Mouse (Mus musculus) limb, embryonic 11.5 days (tissue): ENCODE results near the gene Colq. TPM values are rescaled to one million over a fixed set of nuclear protein-coding genes. Genes with fewer than 3 reads are reported as not detected.

Experiments
- ATAC-seq: fragments of 200-750 bp; cut with Nextera tagmentation; 2 replicates; pipeline ENCODE4 v1.8.0; 2017; ENCODE audit warnings: low read depth; ENCODE audit not compliant: insufficient number of reproducible peaks, low FRiP score, low TSS enrichment
- DNase-seq: peaks from one replicate; pipeline ENCODE4 v3.0.0-alpha.2; 2015; ENCODE audit warnings: low spot score
- H3K27ac ChIP-seq: fragments of 300-500 bp; sonication (generic); replicated peaks from 2 replicates; pipeline ENCODE4 v1.5.1; 2014; ENCODE audit warnings: low read depth, mild to moderate bottlenecking, low read length
- H3K27me3 ChIP-seq: fragments of 300-500 bp; sonication (generic); 2 replicates; pipeline ENCODE4 v1.6.1; 2014; ENCODE audit warnings: mild to moderate bottlenecking, low read length, mixed read lengths; ENCODE audit not compliant: control insufficient read depth, insufficient read depth
- H3K36me3 ChIP-seq: fragments of 300-500 bp; sonication (generic); 2 replicates; pipeline ENCODE4 v1.6.1; 2014; ENCODE audit warnings: mild to moderate bottlenecking, low read length, moderate library complexity, mixed read lengths; ENCODE audit not compliant: control insufficient read depth, insufficient read depth
- H3K4me1 ChIP-seq: fragments of 300-500 bp; sonication (generic); 2 replicates; pipeline ENCODE4 v1.6.1; 2014; ENCODE audit warnings: low read length, mixed read lengths; ENCODE audit not compliant: control insufficient read depth, insufficient read depth
- H3K4me2 ChIP-seq: fragments of 300-500 bp; sonication (generic); 2 replicates; pipeline ENCODE4 v1.6.1; 2014; ENCODE audit warnings: low read depth, mild to moderate bottlenecking, moderate library complexity; ENCODE audit not compliant: severe bottlenecking
- H3K4me3 ChIP-seq: fragments of 300-500 bp; sonication (generic); 2 replicates; pipeline ENCODE4 v1.5.1; 2014; ENCODE audit warnings: low read depth, low read length
- H3K9ac ChIP-seq: fragments of 300-500 bp; sonication (generic); 2 replicates; pipeline ENCODE4 v1.6.1; 2014; ENCODE audit warnings: mild to moderate bottlenecking, low read length
- H3K9me3 ChIP-seq: fragments of 300-500 bp; sonication (generic); 2 replicates; pipeline ENCODE4 v1.6.1; 2016; ENCODE audit warnings: low read length; ENCODE audit not compliant: control insufficient read depth
- WGBS: fragments of 180-500 bp; shearing (Covaris S2); extraction: QIAGEN DNeasy Blood & Tissue Kit; methylation state at CpG from one replicate; pipeline ENCODE4 v1.1.7; 2014; 5-methylcytosine and 5-hydroxymethylcytosine counted together
- polyA plus RNA-seq: library from polyadenylated mRNA; unstranded; fragments of >200 nt; fragmentation: Nextera tagmentation; extraction: Ambion mirVana; gene quantifications from 2 replicates; pipeline ENCODE4 v1.2.1, GENCODE M21; 2014

Gene Colq
- polyA plus RNA-seq, 1 experiment from 2014 or later = 0.51 TPM

DNA sequence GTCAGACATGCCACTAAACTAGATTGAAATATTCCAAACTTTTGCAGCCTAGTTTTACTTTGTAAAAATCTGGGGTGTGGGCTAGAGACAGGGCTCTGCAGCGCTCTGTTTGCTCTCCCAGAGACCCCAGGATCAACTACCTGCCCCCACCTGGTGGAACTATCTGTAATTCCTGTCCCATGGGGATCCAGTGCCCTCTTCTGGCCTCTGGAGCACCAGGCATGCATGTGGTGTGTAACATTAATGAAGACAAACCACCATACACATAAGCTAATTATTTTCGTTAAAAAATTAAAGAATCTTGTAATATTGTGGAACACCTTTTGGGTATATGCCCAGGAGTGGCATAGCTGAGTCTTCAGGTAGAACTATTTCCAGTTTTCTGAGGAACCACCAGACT is 117.8 kb downstream of the Colq start:
- DNase-seq = no peak
- 0 out of 2 replicates have a peak, but pooled peaks cover 2% of the 10 kb centered on the region for H3K36me3 ChIP-seq
- H3K9me3 ChIP-seq = no peaks in the 10 kb centered on the region
- no peak overlapping the region for H3K27ac ChIP-seq
- H3K4me3 ChIP-seq = no peak overlapping the region
- ATAC-seq = no peak
- no peak overlapping the region for H3K4me2 ChIP-seq
- H3K9ac ChIP-seq = no peak overlapping the region
- WGBS = 78% methylated on average over 2 of the region's 2 CpGs
- no peaks in the 10 kb centered on the region for H3K4me1 ChIP-seq
- no peaks in the 10 kb centered on the region for H3K27me3 ChIP-seq

Other genes starting within 250 kb of the Colq start
- gene Sh3bp5, start 155.3 kb downstream of the Colq start, polyA plus RNA-seq = 26.7 and 33.4 TPM in 2 replicates
- gene Eaf1, start 96.9 kb downstream of the Colq start, polyA plus RNA-seq = 29.3 and 31.5 TPM in 2 replicates
- 90.7 and 92.8 TPM in 2 replicates for gene Mettl6, start 96.3 kb downstream of the Colq start, polyA plus RNA-seq
- 1.0 and 1.6 TPM in 2 replicates for gene Gm49387, start 49.5 kb upstream of the Colq start, polyA plus RNA-seq
- gene Btd, start 49.7 kb upstream of the Colq start, polyA plus RNA-seq = 18.1 and 18.9 TPM in 2 replicates
- 6.5 and 10.9 TPM in 2 replicates for gene Hacl1, start 49.9 kb upstream of the Colq start, polyA plus RNA-seq
- 9.9 and 10.2 TPM in 2 replicates for gene Ankrd28, start 239.3 kb upstream of the Colq start, polyA plus RNA-seq